Mouse (Mus musculus) cerebellum, adult 2 months (tissue): ENCODE measurements around the gene Adamtsl2.

Experiments used
- CTCF ChIP-seq: fragments of 200-500 bp; IDR thresholded peaks from 2 replicates; pipeline ENCODE4 v1.5.1; 2011; ENCODE audit warnings: low read depth, mild to moderate bottlenecking, control low read depth, low read length, moderate library complexity, borderline replicate concordance; ENCODE audit not compliant: insufficient read depth
- POLR2A ChIP-seq: fragments of 200-500 bp; IDR thresholded peaks from 2 replicates; pipeline ENCODE4 v1.6.1; 2011; ENCODE audit warnings: low read length, control low read depth, borderline replicate concordance; ENCODE audit not compliant: insufficient read depth

DNA sequence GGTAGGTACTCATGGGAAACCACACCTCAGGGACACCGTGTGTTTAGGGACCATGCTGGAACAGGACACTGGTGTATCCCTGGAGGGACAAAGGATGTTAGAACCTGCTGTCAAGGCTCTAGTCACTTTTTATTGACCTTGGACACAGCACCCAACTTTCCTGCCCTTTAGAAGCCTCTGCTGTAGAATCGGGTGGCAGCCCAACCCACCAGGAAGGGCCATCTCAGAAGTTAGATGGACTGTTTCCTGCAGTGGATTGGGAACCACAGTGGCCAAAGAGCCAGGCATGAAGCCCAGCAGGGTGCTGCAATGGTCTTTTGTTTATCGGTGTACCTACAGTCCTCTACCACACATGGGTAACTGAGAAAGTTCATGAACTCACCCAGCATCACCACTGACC is 34.5 kb upstream of the Adamtsl2 start:
- no peak for TF ChIP-seq CTCF
- TF ChIP-seq POLR2A, result no peak
